Mouse (Mus musculus) adrenal gland, postnatal 14 days (tissue): ENCODE results near the gene Lypd3. TPM values are rescaled to one million over a fixed set of nuclear protein-coding genes. Genes with fewer than 3 reads are reported as not detected.
"Not testable (repeated sequence)": the region's sequence is repeated elsewhere in the genome, so short reads cannot be mapped to it uniquely, and the experiment has no call there.

Experiments used
- DNase-seq: peaks from one replicate; pipeline ENCODE4 v3.0.0; 2021; ENCODE audit warnings: mixed read lengths
- total RNA-seq: library from RNA; stranded (reverse); gene quantifications from 2 replicates; pipeline ENCODE4 v1.2.3, GENCODE M21; 2021

Gene Lypd3
- total RNA-seq, 1 experiment from 2014 or later = 0.59 TPM

DNA sequence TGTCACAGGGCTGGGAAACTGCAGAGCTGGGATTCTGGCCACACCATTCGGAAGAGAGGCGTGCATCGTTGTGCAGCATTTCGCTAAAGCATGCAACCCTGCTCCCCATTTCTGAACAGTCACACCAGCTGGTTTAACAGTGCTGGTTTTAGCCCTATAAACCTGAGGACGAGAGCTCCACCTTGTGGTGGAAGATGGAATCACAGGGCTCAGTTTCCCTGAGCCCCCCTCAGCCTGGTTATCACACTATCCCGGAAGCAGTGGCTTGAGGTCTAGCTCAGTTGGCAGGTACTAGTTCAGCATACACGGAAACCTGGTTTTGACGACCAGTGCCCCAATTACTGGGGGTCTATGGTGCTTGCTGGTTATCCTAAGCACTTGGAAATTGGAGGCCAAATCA is 26.2 kb downstream of the Lypd3 start:
- DNase-seq = peak; percentile 64

GRCm38 (mm10) chr7:24664301-24664700 is 28.0 kb downstream of the Lypd3 start:
- DNase-seq = no peak

- DNase-seq = no peak
These were observed 28.6 kb downstream of the Lypd3 start for GRCm38 (mm10) chr7:24664959-24665358.

DNA sequence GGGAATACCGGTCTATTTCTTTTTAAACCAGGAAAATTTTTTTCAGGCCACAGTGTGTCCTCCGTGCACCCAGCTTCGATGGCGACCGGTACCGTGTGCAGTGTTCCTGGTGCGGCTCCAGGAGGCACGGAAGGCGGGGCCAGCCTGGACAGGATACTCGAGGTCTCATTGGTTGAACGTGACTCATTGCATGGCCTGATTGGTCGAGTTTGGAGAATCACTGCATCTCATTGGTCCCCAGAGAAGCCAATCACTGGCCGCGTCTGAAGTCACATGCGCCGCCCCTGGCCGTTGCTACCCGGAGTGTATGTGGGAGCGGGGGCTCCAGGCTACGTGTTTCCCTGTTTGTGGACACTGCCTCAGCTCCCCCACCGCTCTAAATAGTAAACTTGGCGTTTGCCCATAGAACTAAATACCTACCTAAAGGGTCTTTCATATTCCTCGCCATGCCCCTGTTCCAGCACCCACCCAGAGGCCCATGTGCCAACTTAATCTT is 35.6 kb downstream of the Lypd3 start:
- DNase-seq = no peak

- DNase-seq = no peak
These were observed 40.2 kb downstream of the Lypd3 start, which contains the start of gene Tex101 for GRCm38 (mm10) chr7:24676575-24676974. Tex101 (minus strand) TSS chr7:24676675.

GRCm38 (mm10) chr7:24684121-24684520 is 47.8 kb downstream of the Lypd3 start:
- peak; percentile 26 for DNase-seq

GRCm38 (mm10) chr7:24687519-24687918 is 51.2 kb downstream of the Lypd3 start:
- DNase-seq = not testable (repeated sequence)

Other genes with a start within 250 kb of the Lypd3 start
- 17.3 and 26.7 TPM in 2 replicates for gene Smg9, start 236.9 kb upstream of the Lypd3 start, total RNA-seq
- gene Irgc1, start 184.3 kb upstream of the Lypd3 start, total RNA-seq = not detected in 2 replicates
- gene Plaur, start 174.1 kb upstream of the Lypd3 start, total RNA-seq = 5.2 and 7.9 TPM in 2 replicates
- gene Cadm4, start 154.5 kb upstream of the Lypd3 start, total RNA-seq = 5.7 and 6.4 TPM in 2 replicates
- 6.1 and 7.5 TPM in 2 replicates for gene Zfp428, start 129.5 kb upstream of the Lypd3 start, total RNA-seq
- not detected in 2 replicates for gene AC161166.1, start 124.1 kb upstream of the Lypd3 start, total RNA-seq
- gene Irgq, start 105.9 kb upstream of the Lypd3 start, total RNA-seq = 18.9 and 20.4 TPM in 2 replicates
- gene Pinlyp, start 90.4 kb upstream of the Lypd3 start, total RNA-seq = not detected in 2 replicates
- 38.5 and 47.0 TPM in 2 replicates for gene Xrcc1, start 90.3 kb upstream of the Lypd3 start, total RNA-seq
- 21.3 and 24.9 TPM in 2 replicates for gene Ethe1, start 49.0 kb upstream of the Lypd3 start, total RNA-seq
- 0.48 and 0.94 TPM in 2 replicates for gene Zfp575, start 48.9 kb upstream of the Lypd3 start, total RNA-seq
- gene Phldb3, start 25.8 kb upstream of the Lypd3 start, total RNA-seq = 3.2 and 4.3 TPM in 2 replicates
- not detected in 2 replicates for gene Tex101, start 40.1 kb downstream of the Lypd3 start, total RNA-seq
- not detected in 2 replicates for gene BC049730, start 72.7 kb downstream of the Lypd3 start, total RNA-seq
- not detected in 2 replicates for gene Gm4763, start 90.4 kb downstream of the Lypd3 start, total RNA-seq
- gene Cd177, start 123.8 kb downstream of the Lypd3 start, total RNA-seq = 0.49 and 0.63 TPM in 2 replicates
- gene Ceacam10, start 140.7 kb downstream of the Lypd3 start, total RNA-seq = 0.93 TPM in 1 of 2 replicates, not detected in the other
- 1.4 TPM in 1 of 2 replicates, not detected in the other for gene Gm9844, start 225.7 kb downstream of the Lypd3 start, total RNA-seq
- not detected in 2 replicates for gene Lypd4, start 233.4 kb downstream of the Lypd3 start, total RNA-seq
- not detected in 2 replicates for gene Dmrtc2, start 233.5 kb downstream of the Lypd3 start, total RNA-seq
- gene Rps19, start 247.8 kb downstream of the Lypd3 start, total RNA-seq = 750 and 933 TPM in 2 replicates